Mouse (Mus musculus) stomach, embryonic 15.5 days (tissue): ENCODE measurements at regions not wholly inside any gene's neighbourhood (a gene's known extent, or its start where the extent isn't known, plus 50 kb on each side); places are given as distances from the start of the nearest gene placed in this dataset.
A peak's percentile ranks its signal among the peaks of the same experiment; 100 is the strongest.

ENCODE experiments used
- ATAC-seq: fragments of 200-750 bp; cut with Nextera tagmentation; 2 replicates; pipeline ENCODE4 v1.8.0; 2017; ENCODE audit warnings: low read depth, moderate number of reproducible peaks, moderate TSS enrichment; ENCODE audit not compliant: insufficient read depth, low FRiP score
- H3K27ac ChIP-seq: fragments of 300-500 bp; sonication (generic); 2 replicates; pipeline ENCODE4 v1.5.1; 2015; ENCODE audit warnings: mild to moderate bottlenecking, inconsistent platforms
- H3K27me3 ChIP-seq: fragments of 300-500 bp; sonication (generic); replicated peaks from 2 replicates; pipeline ENCODE4 v1.6.1; 2015; ENCODE audit warnings: inconsistent platforms
- H3K36me3 ChIP-seq: fragments of 300-500 bp; sonication (generic); 2 replicates; pipeline ENCODE4 v1.6.1; 2015; ENCODE audit warnings: inconsistent platforms
- H3K4me1 ChIP-seq: fragments of 300-500 bp; sonication (generic); 2 replicates; pipeline ENCODE4 v1.6.1; 2015; ENCODE audit warnings: inconsistent platforms
- H3K4me2 ChIP-seq: fragments of 300-500 bp; sonication (generic); 2 replicates; pipeline ENCODE4 v1.6.1; 2015; ENCODE audit warnings: mild to moderate bottlenecking, inconsistent platforms
- H3K4me3 ChIP-seq: fragments of 300-500 bp; sonication (generic); replicated peaks from 2 replicates; pipeline ENCODE4 v1.5.1; 2015; ENCODE audit warnings: inconsistent platforms
- H3K9ac ChIP-seq: fragments of 300-500 bp; sonication (generic); 2 replicates; pipeline ENCODE4 v1.6.1; 2015; ENCODE audit warnings: inconsistent platforms
- H3K9me3 ChIP-seq: fragments of 300-500 bp; sonication (generic); 2 replicates; pipeline ENCODE4 v1.6.1; 2016; ENCODE audit warnings: inconsistent platforms
- WGBS: fragments of 180-500 bp; shearing (Covaris S2); methylation state at CpG from one replicate; pipeline ENCODE4 v1.1.7; 2015; 5-methylcytosine and 5-hydroxymethylcytosine counted together

- WGBS = 38% methylated on average over 6 of the region's 6 CpGs
- ATAC-seq = no peak
- Histone ChIP-seq H3K36me3 (no peaks in the 10 kb centered on the region), H3K4me2 (no peak overlapping the region), H3K4me1 (no peaks in the 10 kb centered on the region), H3K27ac (no peak overlapping the region), H3K27me3 (no peaks in the 10 kb centered on the region), H3K9me3 (no peaks in the 10 kb centered on the region), H3K4me3 (no peak overlapping the region), H3K9ac (no peak overlapping the region)
Observed at GRCm38 (mm10) chr9:87649015-87649978, 81.8 kb downstream of the Tbx18 start.

GRCm38 (mm10) chr9:87648317-87648716, 82.7 kb downstream of the Tbx18 start:
- ATAC-seq = no peak
- no peaks in the 10 kb centered on the region for H3K4me1 ChIP-seq
- 65% methylated on average over 5 of the region's 5 CpGs for WGBS

GRCm38 (mm10) chr9:87645032-87645431, 86.0 kb downstream of the Tbx18 start:
- H3K4me3 ChIP-seq = no peak overlapping the region
- H3K4me2 ChIP-seq = no peak overlapping the region
- H3K36me3 ChIP-seq = no peaks in the 10 kb centered on the region
- H3K27ac ChIP-seq = no peak overlapping the region
- no peaks in the 10 kb centered on the region for H3K27me3 ChIP-seq
- no peak for ATAC-seq
- 83% methylated on average over 5 of the region's 5 CpGs for WGBS
- no peaks in the 10 kb centered on the region for H3K9me3 ChIP-seq
- H3K4me1 ChIP-seq = no peaks in the 10 kb centered on the region
- no peak overlapping the region for H3K9ac ChIP-seq

More at GRCm38 (mm10) chr9:87648317-87648716, 82.7 kb downstream of the Tbx18 start:
- H3K27me3 ChIP-seq = no peaks in the 10 kb centered on the region
- no peaks in the 10 kb centered on the region for H3K36me3 ChIP-seq
- H3K9ac ChIP-seq = no peak overlapping the region
- no peaks in the 10 kb centered on the region for H3K9me3 ChIP-seq
- no peak overlapping the region for H3K4me3 ChIP-seq
- no peak overlapping the region for H3K4me2 ChIP-seq
- H3K27ac ChIP-seq = no peak overlapping the region

- H3K36me3 ChIP-seq = no peaks in the 10 kb centered on the region
- no peak for ATAC-seq
- 46% methylated on average over 5 of the region's 5 CpGs for WGBS
- no peak overlapping the region for H3K4me3 ChIP-seq
- H3K9me3 ChIP-seq = no peaks in the 10 kb centered on the region
- no peaks in the 10 kb centered on the region for H3K27me3 ChIP-seq
- no peaks in the 10 kb centered on the region for H3K4me1 ChIP-seq
- H3K4me2 ChIP-seq = no peak overlapping the region
- no peak overlapping the region for H3K27ac ChIP-seq
- H3K9ac ChIP-seq = no peak overlapping the region
Observed at GRCm38 (mm10) chr9:87633863-87634630, 97.0 kb downstream of the Tbx18 start.

- no peak; the same call in 1 of the 2 replicates for ATAC-seq
- H3K9ac ChIP-seq = no peak overlapping the region
- H3K9me3 ChIP-seq = no peaks in the 10 kb centered on the region
- no peak overlapping the region for H3K4me3 ChIP-seq
- H3K27me3 ChIP-seq = no peaks in the 10 kb centered on the region
- WGBS = 39% methylated on average over 3 of the region's 3 CpGs
- H3K36me3 ChIP-seq = no peaks in the 10 kb centered on the region
- no peak overlapping the region for H3K4me2 ChIP-seq
- H3K4me1 ChIP-seq = 0 out of 2 replicates have a peak, but pooled peaks cover 4% of the 10 kb centered on the region
- H3K27ac ChIP-seq = peak overlapping the region; percentile 23; the same call in 1 of the 2 replicates
Observed at GRCm38 (mm10) chr9:87626432-87626831, 104.6 kb downstream of the Tbx18 start.

- no peak overlapping the region for H3K4me2 ChIP-seq
- H3K9me3 ChIP-seq = no peaks in the 10 kb centered on the region
- no peaks in the 10 kb centered on the region for H3K4me1 ChIP-seq
- H3K27me3 ChIP-seq = no peaks in the 10 kb centered on the region
- no peak overlapping the region for H3K9ac ChIP-seq
- no peak overlapping the region for H3K27ac ChIP-seq
- H3K4me3 ChIP-seq = no peak overlapping the region
- no peaks in the 10 kb centered on the region for H3K36me3 ChIP-seq
- ATAC-seq = no peak
- WGBS = 13% methylated on average over 7 of the region's 7 CpGs
Observed at GRCm38 (mm10) chr9:87618238-87618673, 112.8 kb downstream of the Tbx18 start.

GRCm38 (mm10) chr9:87607878-87608631, 123.0 kb downstream of the Tbx18 start:
- Histone ChIP-seq H3K4me2 (no peak overlapping the region), H3K9me3 (no peaks in the 10 kb centered on the region), H3K4me1 (no peaks in the 10 kb centered on the region), H3K27ac (no peak overlapping the region), H3K9ac (no peak overlapping the region), H3K36me3 (no peaks in the 10 kb centered on the region), H3K27me3 (no peaks in the 10 kb centered on the region), H3K4me3 (no peak overlapping the region)
- WGBS = 35% methylated on average over 10 of the region's 10 CpGs
- ATAC-seq = no peak

- 47% methylated on average over 2 of the region's 2 CpGs for whole genome bisulfite sequencing
- H3K4me2 ChIP-seq = no peak overlapping the region
- no peak overlapping the region for H3K4me3 ChIP-seq
- no peaks in the 10 kb centered on the region for H3K9me3 ChIP-seq
- no peak overlapping the region for H3K27ac ChIP-seq
- H3K27me3 ChIP-seq = no peaks in the 10 kb centered on the region
- no peak for ATAC-seq
- no peaks in the 10 kb centered on the region for H3K4me1 ChIP-seq
- H3K36me3 ChIP-seq = no peaks in the 10 kb centered on the region
- no peak overlapping the region for H3K9ac ChIP-seq
Observed at GRCm38 (mm10) chr9:87575591-87575990, 155.5 kb downstream of the Tbx18 start.

- Histone ChIP-seq H3K36me3 (no peaks in the 10 kb centered on the region), H3K4me2 (no peak overlapping the region), H3K9me3 (no peaks in the 10 kb centered on the region), H3K9ac (no peak overlapping the region), H3K4me3 (no peak overlapping the region), H3K4me1 (no peaks in the 10 kb centered on the region), H3K27ac (no peak overlapping the region), H3K27me3 (no peaks in the 10 kb centered on the region)
- WGBS = 22% methylated on average over 2 of the region's 2 CpGs
- ATAC-seq = no peak
Observed at GRCm38 (mm10) chr9:87574250-87574864, 156.7 kb downstream of the Tbx18 start.

GRCm38 (mm10) chr9:87563244-87563643, 167.8 kb downstream of the Tbx18 start:
- 38% methylated on average over 3 of the region's 3 CpGs for WGBS
- Histone ChIP-seq H3K36me3 (no peaks in the 10 kb centered on the region), H3K4me1 (no peaks in the 10 kb centered on the region), H3K9me3 (no peaks in the 10 kb centered on the region), H3K9ac (no peak overlapping the region), H3K27ac (no peak overlapping the region), H3K27me3 (no peaks in the 10 kb centered on the region), H3K4me3 (no peak overlapping the region), H3K4me2 (no peak overlapping the region)
- no peak for ATAC-seq

GRCm38 (mm10) chr9:87562796-87563195, 168.3 kb downstream of the Tbx18 start:
- Histone ChIP-seq H3K27me3 (no peaks in the 10 kb centered on the region), H3K4me2 (no peak overlapping the region), H3K9ac (no peak overlapping the region), H3K36me3 (no peaks in the 10 kb centered on the region), H3K27ac (no peak overlapping the region), H3K9me3 (no peaks in the 10 kb centered on the region), H3K4me3 (no peak overlapping the region), H3K4me1 (no peaks in the 10 kb centered on the region)
- ATAC-seq = no peak
- WGBS = 37% methylated on average over 6 of the region's 6 CpGs
